Mouse (Mus musculus): ENCODE data around the gene Psmc3.

GRCm38 (mm10) chr2:91068872-91069165 is 15.0 kb downstream of the Psmc3 start:
- TF ChIP-seq GATA1 (IDR thresholded peaks at IDR 0.05; ENCODE audit: borderline replicate concordance, low read length) (no peak), FLI1 (IDR thresholded peaks at IDR 0.05; ENCODE audit: low read length) (no peak)

Data from megakaryocyte, embryonic 14.5 days (primary cell).